Mouse (Mus musculus): ENCODE measurements around the gene Pank1. TPM values are rescaled to one million over a fixed set of nuclear protein-coding genes. Genes with fewer than 3 reads are reported as not detected.

Pank1 gene
- total and polyA plus RNA-seq, 3 experiments: 1.8 to 3.2 (median 2.9) TPM

DNA sequence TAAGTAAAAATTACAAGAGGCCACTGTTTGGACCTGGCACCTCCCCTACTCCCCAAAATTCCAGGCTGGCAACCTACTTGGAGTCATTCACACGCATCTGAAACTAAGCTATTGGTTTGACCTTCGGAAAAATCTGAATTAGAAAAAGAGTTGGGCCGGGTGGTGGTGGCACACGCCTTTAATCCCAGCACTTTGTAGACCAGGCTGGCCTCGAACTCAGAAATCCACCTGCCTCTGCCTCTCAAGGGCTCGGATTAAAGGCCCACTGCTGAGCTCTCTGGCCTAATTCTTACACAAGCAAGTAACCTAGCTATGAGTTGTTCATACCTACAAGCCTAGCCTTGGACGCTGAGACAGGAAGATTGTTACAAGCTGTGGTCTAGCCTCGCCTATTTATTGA is 33.9 kb downstream of the Pank1 start:
- H3K4me2 ChIP-seq (ENCODE audit: insufficient read depth, low read depth, poor library complexity, severe bottlenecking): no peak overlapping the region
- H3K4me3 ChIP-seq (replicated peaks in 1 of 3; ENCODE audit: low read depth in 2 of 3, low read length in 2 of 3, poor library complexity in 1 of 3): no peak overlapping the region
- DNase-seq (ENCODE audit: extremely low read depth): no peak
- H3K9me3 ChIP-seq (replicated peaks; ENCODE audit: low read length): no peaks in the 10 kb centered on the region
- no peaks in the 10 kb centered on the region for H3K27me3 ChIP-seq (replicated peaks)
- in situ Hi-C loops (cut with MboI; ENCODE audit: low pct_ligation_motif_present, low pct_unique_long_range_greater_than_20kb, low sequenced_read_pairs): no loop called here
- peaks cover 0 to 13% of the 10 kb centered on the region in 2 experiments; a peak in 2 of 4 replicates for H3K4me1 ChIP-seq (ENCODE audit: control insufficient read depth in 1 of 2, insufficient read depth in 2 of 2)
- H3K9ac ChIP-seq (ENCODE audit: insufficient read depth, low read depth): no peak overlapping the region
- dilution Hi-C loops (cut with MboI; ENCODE audit: extremely low pct_ligation_motif_present, extremely low pct_unique_long_range_greater_than_20kb, low sequenced_read_pairs): no loop called here
- H3K79me2 ChIP-seq (replicated peaks; ENCODE audit: control insufficient read depth, extremely low read depth, insufficient read depth, poor library complexity, severe bottlenecking): no peaks in the 10 kb centered on the region
- TF ChIP-seq HCFC1 (IDR thresholded peaks at IDR 0.05; ENCODE audit: low read depth, low read length) (no peak), JUN (IDR thresholded peaks at IDR 0.05; ENCODE audit: insufficient read depth, low read depth, low read length) (no peak), EP300 (IDR thresholded peaks at IDR 0.05; ENCODE audit: low read length) (no peak), PAX5 (IDR thresholded peaks at IDR 0.05; ENCODE audit: low read length) (no peak), GABPA (IDR thresholded peaks at IDR 0.05; ENCODE audit: insufficient replicate concordance, low read depth, low read length) (no peak), ZC3H11A (IDR thresholded peaks at IDR 0.05; ENCODE audit: low read depth, low read length) (no peak), UBTF (IDR thresholded peaks at IDR 0.05; ENCODE audit: low read depth, low read length) (no peak), E2F4 (IDR thresholded peaks at IDR 0.05; ENCODE audit: insufficient replicate concordance, low read depth, low read length) (no peak)
- no peak overlapping the region for H3K27ac ChIP-seq (ENCODE audit: insufficient read depth, low read depth)
- peaks cover 0 to 6% of the 10 kb centered on the region in 2 experiments for H3K36me3 ChIP-seq (replicated peaks in 1 of 2; ENCODE audit: control insufficient read depth in 1 of 2, insufficient read depth in 1 of 2, low read length in 1 of 2)

DNA sequence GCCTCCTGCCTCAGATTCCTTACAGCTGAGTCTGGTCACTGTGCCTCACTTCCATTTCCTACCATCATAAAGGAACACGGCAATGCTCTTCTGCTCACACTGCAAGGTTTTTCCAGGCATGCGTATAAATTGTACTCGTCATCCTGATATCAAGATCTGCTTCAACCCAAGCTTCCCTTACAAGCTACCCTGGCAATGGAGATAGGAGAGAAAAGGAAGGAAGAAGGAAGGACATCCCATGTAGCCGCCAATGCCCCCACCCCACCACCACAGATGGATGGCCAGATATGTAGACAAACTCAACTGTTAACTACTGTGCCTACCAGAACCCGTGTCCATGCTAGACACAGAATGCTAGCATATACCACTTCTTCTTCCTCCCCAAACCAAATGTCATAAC is 34.5 kb downstream of the Pank1 start:
- Histone ChIP-seq H3K4me3 (replicated peaks in 1 of 3; ENCODE audit: low read depth in 2 of 3, low read length in 2 of 3, poor library complexity in 1 of 3) (no peak overlapping the region), H3K36me3 (replicated peaks in 1 of 2; ENCODE audit: control insufficient read depth in 1 of 2, insufficient read depth in 1 of 2, low read length in 1 of 2) (peaks cover 0 to 9% of the 10 kb centered on the region in 2 experiments), H3K79me2 (replicated peaks; ENCODE audit: control insufficient read depth, extremely low read depth, insufficient read depth, poor library complexity, severe bottlenecking) (no peaks in the 10 kb centered on the region), H3K27me3 (replicated peaks) (no peaks in the 10 kb centered on the region), H3K4me2 (ENCODE audit: insufficient read depth, low read depth, poor library complexity, severe bottlenecking) (no peak overlapping the region), H3K9ac (ENCODE audit: insufficient read depth, low read depth) (no peak overlapping the region), H3K27ac (ENCODE audit: insufficient read depth, low read depth) (no peak overlapping the region), H3K4me1 (ENCODE audit: control insufficient read depth in 1 of 2, insufficient read depth in 2 of 2) (peaks cover 0 to 13% of the 10 kb centered on the region in 2 experiments; a peak in 2 of 4 replicates), H3K9me3 (replicated peaks; ENCODE audit: low read length) (no peaks in the 10 kb centered on the region)
- no peak for TF ChIP-seq MAFK (IDR thresholded peaks at IDR 0.05; ENCODE audit: insufficient replicate concordance, low read length)
- TF ChIP-seq E2F4 (IDR thresholded peaks at IDR 0.05; ENCODE audit: insufficient replicate concordance, low read depth, low read length): no peak
- no peak for TF ChIP-seq ZC3H11A (IDR thresholded peaks at IDR 0.05; ENCODE audit: low read depth, low read length)
- TF ChIP-seq MAZ (IDR thresholded peaks at IDR 0.05; ENCODE audit: low read depth, low read length): no peak
- dilution Hi-C loops (cut with MboI; ENCODE audit: extremely low pct_ligation_motif_present, extremely low pct_unique_long_range_greater_than_20kb, low sequenced_read_pairs) (no loop called here), in situ Hi-C loops (cut with MboI; ENCODE audit: low pct_ligation_motif_present, low pct_unique_long_range_greater_than_20kb, low sequenced_read_pairs) (no loop called here)
- DNase-seq (ENCODE audit: extremely low read depth): no peak

DNA sequence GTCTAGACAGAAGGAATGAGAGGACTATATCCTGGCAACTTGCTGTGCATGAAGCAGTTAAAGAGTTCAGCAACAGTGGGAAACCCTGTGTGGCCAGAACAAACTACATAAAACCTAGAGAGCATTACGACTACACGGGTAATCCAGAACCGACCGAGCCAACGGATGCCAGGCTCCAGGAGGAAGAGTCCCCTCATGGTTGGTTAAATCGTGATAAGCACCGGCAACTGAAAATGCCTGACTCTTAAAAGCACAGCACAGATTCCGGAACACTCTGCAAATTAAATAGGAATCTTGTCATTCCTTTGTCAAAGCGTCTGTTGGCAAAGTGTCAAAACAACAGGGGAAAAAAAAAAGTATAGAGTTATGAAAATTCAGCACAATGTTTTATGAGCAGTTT is 35.2 kb downstream of the Pank1 start:
- TF ChIP-seq USF1 (IDR thresholded peaks at IDR 0.05; ENCODE audit: low read depth, low read length) (no peak), ZMIZ1 (IDR thresholded peaks at IDR 0.05; ENCODE audit: low read depth, low read length) (no peak), POLR2A (IDR thresholded peaks at IDR 0.05; ENCODE audit: low read depth, low read length) (no peak), MAX (IDR thresholded peaks at IDR 0.05; ENCODE audit: low read length) (no peak), UBTF (IDR thresholded peaks at IDR 0.05; ENCODE audit: low read depth, low read length) (no peak), CHD1 (IDR thresholded peaks at IDR 0.05; ENCODE audit: low read depth, low read length) (no peak), SIN3A (IDR thresholded peaks at IDR 0.05; ENCODE audit: low read length) (no peak), JUND (conservative IDR thresholded peaks at IDR 0.05; ENCODE audit: low read depth, low read length) (no peak), ZNF384 (IDR thresholded peaks at IDR 0.05; ENCODE audit: low read depth, low read length) (no peak), CHD2 (IDR thresholded peaks at IDR 0.05; ENCODE audit: low read length) (no peak), EP300 (IDR thresholded peaks at IDR 0.05; ENCODE audit: low read length) (no peak), MYC (IDR thresholded peaks at IDR 0.05; ENCODE audit: low read depth, low read length) (no peak), ETS1 (conservative IDR thresholded peaks at IDR 0.05; ENCODE audit: low read depth, low read length) (no peak), GABPA (IDR thresholded peaks at IDR 0.05; ENCODE audit: insufficient replicate concordance, low read depth, low read length) (no peak), NRF1 (IDR thresholded peaks at IDR 0.05; ENCODE audit: low read depth, low read length) (no peak), MXI1 (IDR thresholded peaks at IDR 0.05; ENCODE audit: low read depth, low read length) (no peak), JUN (IDR thresholded peaks at IDR 0.05; ENCODE audit: insufficient read depth, low read depth, low read length) (no peak), E2F4 (IDR thresholded peaks at IDR 0.05; ENCODE audit: insufficient replicate concordance, low read depth, low read length) (no peak)
- Histone ChIP-seq H3K4me1 (ENCODE audit: control insufficient read depth in 1 of 2, insufficient read depth in 2 of 2) (peaks cover 0 to 13% of the 10 kb centered on the region in 2 experiments; a peak in 2 of 4 replicates), H3K27me3 (replicated peaks) (no peaks in the 10 kb centered on the region), H3K9ac (ENCODE audit: insufficient read depth, low read depth) (no peak overlapping the region), H3K4me2 (ENCODE audit: insufficient read depth, low read depth, poor library complexity, severe bottlenecking) (no peak overlapping the region), H3K4me3 (replicated peaks in 1 of 3; ENCODE audit: low read depth in 2 of 3, low read length in 2 of 3, poor library complexity in 1 of 3) (no peak overlapping the region), H3K9me3 (replicated peaks; ENCODE audit: low read length) (no peaks in the 10 kb centered on the region), H3K79me2 (replicated peaks; ENCODE audit: control insufficient read depth, extremely low read depth, insufficient read depth, poor library complexity, severe bottlenecking) (no peaks in the 10 kb centered on the region), H3K27ac (ENCODE audit: insufficient read depth, low read depth) (no peak overlapping the region), H3K36me3 (replicated peaks in 1 of 2; ENCODE audit: control insufficient read depth in 1 of 2, insufficient read depth in 1 of 2, low read length in 1 of 2) (peaks cover 0 to 9% of the 10 kb centered on the region in 2 experiments)
- dilution Hi-C loops (cut with MboI; ENCODE audit: extremely low pct_ligation_motif_present, extremely low pct_unique_long_range_greater_than_20kb, low sequenced_read_pairs): no loop called here
- no peak for DNase-seq (ENCODE audit: extremely low read depth)
- in situ Hi-C loops (cut with MboI; ENCODE audit: low pct_ligation_motif_present, low pct_unique_long_range_greater_than_20kb, low sequenced_read_pairs): no loop called here

All from CH12.LX (cell line).